Mouse (Mus musculus) megakaryocyte, embryonic 14.5 days (primary cell): ENCODE results near the gene Rsad2.

ENCODE experiments used
- FLI1 ChIP-seq: IDR thresholded peaks from 2 replicates; pipeline ENCODE4 v1.6.1; 2012; ENCODE audit warnings: low read length, inconsistent platforms, mixed read lengths
- GATA1 ChIP-seq: IDR thresholded peaks from 3 replicates; pipeline ENCODE4 v1.6.1; 2012; ENCODE audit warnings: mixed read lengths, low read length, inconsistent platforms, borderline replicate concordance

- no peak for TF ChIP-seq GATA1
- no peak for TF ChIP-seq FLI1
These were observed 9.3 kb upstream of the Rsad2 start for GRCm38 (mm10) chr12:26465600-26465999.
